Mouse (Mus musculus): ENCODE data around the gene Iqcj.
"Not testable (repeated sequence)": the region's sequence is repeated elsewhere in the genome, so short reads cannot be mapped to it uniquely, and the experiment has no call there.

The Iqcj gene

GRCm38 (mm10) chr3:68085024-68085423, 193.0 kb downstream of the Iqcj start:
- no peak for DNase-seq

- DNase-seq: no peak
Observed at GRCm38 (mm10) chr3:68092108-68092507, 200.1 kb downstream of the Iqcj start.

GRCm38 (mm10) chr3:68096724-68097431, 204.9 kb downstream of the Iqcj start:
- no peak for DNase-seq

GRCm38 (mm10) chr3:68099561-68099960, 207.5 kb downstream of the Iqcj start:
- not testable (repeated sequence) for DNase-seq

GRCm38 (mm10) chr3:68101343-68101742, 209.3 kb downstream of the Iqcj start:
- no peak for DNase-seq

GRCm38 (mm10) chr3:68105081-68105685, 213.2 kb downstream of the Iqcj start:
- no peak for DNase-seq

Measured in thymus, adult 18-20 months (tissue).